Mouse (Mus musculus) midbrain, embryonic 16.5 days (tissue): ENCODE results near the gene Xirp2. TPM values are rescaled to one million over a fixed set of nuclear protein-coding genes. Genes with fewer than 3 reads are reported as not detected.
"Not testable (repeated sequence)": the region's sequence is repeated elsewhere in the genome, so short reads cannot be mapped to it uniquely, and the experiment has no call there.

Source experiments
- ATAC-seq: fragments of 200-750 bp; cut with Nextera tagmentation; 2 replicates; pipeline ENCODE4 v1.8.0; 2017; ENCODE audit warnings: moderate TSS enrichment
- H3K27ac ChIP-seq: fragments of 300-500 bp; sonication (generic); 2 replicates; pipeline ENCODE4 v1.5.1; 2014; ENCODE audit warnings: mild to moderate bottlenecking, low read length, mixed read lengths
- H3K27me3 ChIP-seq: fragments of 300-500 bp; sonication (generic); 2 replicates; pipeline ENCODE4 v1.6.1; 2014; ENCODE audit warnings: low read depth, low read length, mixed read lengths; ENCODE audit not compliant: control insufficient read depth, insufficient read depth
- H3K36me3 ChIP-seq: fragments of 300-500 bp; sonication (generic); 2 replicates; pipeline ENCODE4 v1.6.1; 2014; ENCODE audit warnings: mild to moderate bottlenecking, low read length, moderate library complexity, mixed read lengths; ENCODE audit not compliant: control insufficient read depth, insufficient read depth
- H3K4me1 ChIP-seq: fragments of 300-500 bp; sonication (generic); 2 replicates; pipeline ENCODE4 v1.6.1; 2014; ENCODE audit warnings: mild to moderate bottlenecking, low read length, mixed read lengths; ENCODE audit not compliant: control insufficient read depth, insufficient read depth
- H3K4me2 ChIP-seq: fragments of 300-500 bp; sonication (generic); 2 replicates; pipeline ENCODE4 v1.6.1; 2014; ENCODE audit warnings: mild to moderate bottlenecking, low read length, mixed read lengths
- H3K4me3 ChIP-seq: fragments of 300-500 bp; sonication (generic); 2 replicates; pipeline ENCODE4 v1.5.1; 2014; ENCODE audit warnings: low read depth, mild to moderate bottlenecking, low read length, moderate library complexity, mixed read lengths
- H3K9ac ChIP-seq: fragments of 300-500 bp; sonication (generic); 2 replicates; pipeline ENCODE4 v1.6.1; 2014; ENCODE audit warnings: low read depth, low read length, mixed read lengths
- H3K9me3 ChIP-seq: fragments of 300-500 bp; sonication (generic); replicated peaks from 2 replicates; pipeline ENCODE4 v1.6.1; 2014; ENCODE audit warnings: mild to moderate bottlenecking, low read length, mixed read lengths; ENCODE audit not compliant: control insufficient read depth, poor library complexity, severe bottlenecking
- WGBS: fragments of 180-500 bp; shearing (Covaris S2); extraction: QIAGEN DNeasy Blood & Tissue Kit; methylation state at CpG from one replicate; pipeline ENCODE4 v1.1.7; 2014; 5-methylcytosine and 5-hydroxymethylcytosine counted together
- polyA plus RNA-seq: library from polyadenylated mRNA; unstranded; fragments of >200 nt; fragmentation: Nextera tagmentation; extraction: Ambion mirVana; gene quantifications from 2 replicates; pipeline ENCODE4 v1.2.1, GENCODE M21; 2015

The Xirp2 gene
- polyA plus RNA-seq, 1 experiment from 2014 or later = not detected

DNA sequence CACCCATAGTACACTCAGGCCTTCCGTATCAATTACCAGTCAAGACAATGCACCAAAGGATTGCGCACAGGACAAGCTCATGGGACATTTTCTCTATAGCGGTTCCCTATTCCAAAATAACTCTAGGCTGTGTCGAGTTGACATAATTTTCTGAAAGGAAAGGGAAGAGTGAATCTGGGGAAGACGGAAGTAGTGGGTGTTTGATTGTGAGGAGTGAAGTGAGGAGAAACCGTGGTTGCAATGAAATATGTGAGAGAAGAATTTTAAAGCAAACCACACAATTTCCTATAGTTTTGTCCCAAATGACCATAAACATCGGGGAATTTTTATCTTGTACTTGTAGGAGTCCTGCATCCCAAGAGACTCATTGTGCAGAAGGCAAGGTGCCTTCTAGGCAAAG, 21.2 kb downstream of the Xirp2 start:
- no peak for ATAC-seq
- H3K9ac ChIP-seq = no peak overlapping the region

GRCm38 (mm10) chr2:67470030-67470429, 24.2 kb downstream of the Xirp2 start:
- WGBS = 95% methylated on average over 5 of the region's 5 CpGs
- not testable (repeated sequence) for ATAC-seq, H3K9ac ChIP-seq, H3K4me2 ChIP-seq, H3K9me3 ChIP-seq, H3K4me1 ChIP-seq, H3K27ac ChIP-seq, H3K27me3 ChIP-seq, H3K4me3 ChIP-seq, H3K36me3 ChIP-seq

More for the DNA sequence above, 21.2 kb downstream of the Xirp2 start:
- 90% methylated on average over 7 of the region's 7 CpGs for WGBS
- H3K9me3 ChIP-seq = no peaks in the 10 kb centered on the region
- no peak overlapping the region for H3K27ac ChIP-seq
- no peaks in the 10 kb centered on the region for H3K36me3 ChIP-seq
- H3K4me1 ChIP-seq = no peaks in the 10 kb centered on the region
- H3K4me3 ChIP-seq = no peak overlapping the region
- no peak overlapping the region for H3K4me2 ChIP-seq
- H3K27me3 ChIP-seq = no peaks in the 10 kb centered on the region

DNA sequence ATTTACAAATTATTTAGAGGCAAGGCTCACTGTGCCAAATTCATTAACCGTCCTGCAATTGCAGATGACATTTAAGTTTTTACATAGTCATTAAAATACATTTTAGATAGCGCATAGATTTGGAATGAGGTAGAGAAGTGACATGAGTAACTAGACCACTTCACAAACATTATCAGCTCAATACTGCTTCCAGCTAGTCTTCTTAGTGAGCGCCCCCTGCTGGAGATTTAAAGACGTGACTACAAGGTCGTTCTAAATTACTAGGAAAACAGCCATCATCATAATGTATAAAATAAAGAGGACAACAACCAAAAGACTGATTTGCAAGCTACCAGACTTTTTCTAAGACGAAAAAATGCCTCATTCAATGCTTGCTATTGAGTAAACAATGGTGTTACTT, 32.0 kb downstream of the Xirp2 start:
- Histone ChIP-seq H3K27me3 (no peaks in the 10 kb centered on the region), H3K4me3 (no peak overlapping the region)

DNA sequence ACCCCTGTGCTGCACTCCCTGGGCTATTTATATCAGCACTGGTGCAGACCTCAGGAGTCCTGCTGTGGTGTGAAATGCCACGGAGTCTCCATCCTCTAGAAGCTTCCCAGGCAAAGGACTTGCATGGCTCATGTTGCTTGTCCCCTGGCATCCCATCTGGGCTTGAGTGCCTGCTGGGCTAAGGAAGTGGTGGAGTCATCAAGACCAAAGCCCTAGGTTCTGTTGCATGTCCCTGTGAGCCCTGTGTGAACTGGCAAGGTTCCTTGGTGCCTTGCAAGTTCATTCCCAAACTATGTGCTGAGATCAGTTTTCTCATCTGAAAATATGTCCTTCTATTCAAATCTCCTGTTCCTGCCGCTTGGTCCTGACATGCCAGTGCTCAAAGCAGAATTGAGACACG, 35.2 kb downstream of the Xirp2 start:
- Histone ChIP-seq H3K4me2 (no peak overlapping the region), H3K9ac (no peak overlapping the region), H3K4me3 (no peak overlapping the region), H3K36me3 (no peaks in the 10 kb centered on the region), H3K9me3 (no peaks in the 10 kb centered on the region), H3K4me1 (no peaks in the 10 kb centered on the region), H3K27ac (no peak overlapping the region), H3K27me3 (no peaks in the 10 kb centered on the region)
- WGBS = 69% methylated on average over 3 of the region's 3 CpGs
- no peak for ATAC-seq

More for the DNA sequence above, 32.0 kb downstream of the Xirp2 start:
- no peaks in the 10 kb centered on the region for H3K9me3 ChIP-seq
- no peaks in the 10 kb centered on the region for H3K4me1 ChIP-seq
- 17% methylated on average over 6 of the region's 6 CpGs for WGBS
- no peaks in the 10 kb centered on the region for H3K36me3 ChIP-seq
- H3K9ac ChIP-seq = no peak overlapping the region
- H3K27ac ChIP-seq = no peak overlapping the region
- ATAC-seq = no peak
- no peak overlapping the region for H3K4me2 ChIP-seq

DNA sequence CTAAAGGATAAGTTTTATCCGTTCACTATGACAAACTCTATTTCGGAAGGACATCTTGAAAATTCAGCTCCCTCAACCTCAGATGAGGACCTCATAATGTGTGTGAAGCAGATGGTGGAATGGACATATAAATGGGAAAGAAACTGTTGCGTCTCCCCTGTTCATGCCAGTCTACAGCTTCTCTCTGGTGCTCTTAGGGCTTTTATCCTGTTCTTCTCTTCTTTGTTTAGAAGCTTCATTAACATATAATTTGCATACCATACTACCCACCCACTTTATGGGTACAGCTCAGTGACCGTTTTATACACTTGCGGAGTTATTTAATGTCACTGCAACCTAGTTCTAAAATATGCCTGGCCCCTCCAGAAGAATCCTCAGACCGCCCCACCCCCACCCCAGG, 40.9 kb downstream of the Xirp2 start:
- ATAC-seq = no peak
- no peaks in the 10 kb centered on the region for H3K9me3 ChIP-seq
- H3K4me3 ChIP-seq = no peak overlapping the region
- no peak overlapping the region for H3K4me2 ChIP-seq
- no peaks in the 10 kb centered on the region for H3K27me3 ChIP-seq
- no peaks in the 10 kb centered on the region for H3K36me3 ChIP-seq
- H3K4me1 ChIP-seq = no peaks in the 10 kb centered on the region
- H3K27ac ChIP-seq = no peak overlapping the region
- H3K9ac ChIP-seq = no peak overlapping the region
- 74% methylated on average over 6 of the region's 6 CpGs for WGBS

- H3K36me3 ChIP-seq = no peaks in the 10 kb centered on the region
- H3K4me1 ChIP-seq = no peaks in the 10 kb centered on the region
- H3K4me3 ChIP-seq = no peak overlapping the region
- no peak overlapping the region for H3K4me2 ChIP-seq
- H3K27me3 ChIP-seq = no peaks in the 10 kb centered on the region
- 72% methylated on average over 3 of the region's 3 CpGs for WGBS
- no peaks in the 10 kb centered on the region for H3K9me3 ChIP-seq
- no peak overlapping the region for H3K27ac ChIP-seq
- no peak for ATAC-seq
- H3K9ac ChIP-seq = no peak overlapping the region
Measured at GRCm38 (mm10) chr2:67487162-67487561, 41.4 kb downstream of the Xirp2 start.

- H3K9me3 ChIP-seq = no peaks in the 10 kb centered on the region
- H3K4me2 ChIP-seq = no peak overlapping the region
- no peak overlapping the region for H3K27ac ChIP-seq
- WGBS = 17% methylated on average over 11 of the region's 11 CpGs
- no peaks in the 10 kb centered on the region for H3K36me3 ChIP-seq
- H3K9ac ChIP-seq = no peak overlapping the region
- no peaks in the 10 kb centered on the region for H3K27me3 ChIP-seq
- no peak overlapping the region for H3K4me3 ChIP-seq
- no peaks in the 10 kb centered on the region for H3K4me1 ChIP-seq
- peak; percentile 48; the same call in 1 of the 2 replicates for ATAC-seq
Measured at GRCm38 (mm10) chr2:67488465-67489127, 42.8 kb downstream of the Xirp2 start.

- H3K36me3 ChIP-seq = no peaks in the 10 kb centered on the region
- no peak overlapping the region for H3K4me2 ChIP-seq
- ATAC-seq = no peak
- H3K4me3 ChIP-seq = no peak overlapping the region
- no peaks in the 10 kb centered on the region for H3K27me3 ChIP-seq
- H3K27ac ChIP-seq = no peak overlapping the region
- no peaks in the 10 kb centered on the region for H3K9me3 ChIP-seq
- WGBS = 43% methylated on average over 8 of the region's 8 CpGs
- no peaks in the 10 kb centered on the region for H3K4me1 ChIP-seq
- H3K9ac ChIP-seq = no peak overlapping the region
Measured at GRCm38 (mm10) chr2:67489128-67489492, 43.3 kb downstream of the Xirp2 start.

- Histone ChIP-seq H3K27ac (no peak overlapping the region), H3K4me2 (no peak overlapping the region), H3K27me3 (no peaks in the 10 kb centered on the region), H3K9me3 (no peaks in the 10 kb centered on the region), H3K9ac (no peak overlapping the region), H3K4me1 (no peaks in the 10 kb centered on the region), H3K4me3 (no peak overlapping the region), H3K36me3 (no peaks in the 10 kb centered on the region)
- 81% methylated on average over 2 of the region's 2 CpGs for WGBS
- ATAC-seq = no peak
Measured at GRCm38 (mm10) chr2:67505457-67505856, 59.7 kb downstream of the Xirp2 start.
